Mouse (Mus musculus) stomach, postnatal 0 days (tissue): ENCODE measurements around the gene Scn3b.

Experiments used
- CTCF ChIP-seq: IDR thresholded peaks from 2 replicates; pipeline ENCODE4 v1.5.1; 2016; ENCODE audit warnings: antibody characterized with exemption, low read depth, mild to moderate bottlenecking, moderate library complexity
- EP300 ChIP-seq: optimal IDR thresholded peaks from 2 replicates; pipeline ENCODE3; 2016; ENCODE audit warnings: antibody characterized with exemption

DNA sequence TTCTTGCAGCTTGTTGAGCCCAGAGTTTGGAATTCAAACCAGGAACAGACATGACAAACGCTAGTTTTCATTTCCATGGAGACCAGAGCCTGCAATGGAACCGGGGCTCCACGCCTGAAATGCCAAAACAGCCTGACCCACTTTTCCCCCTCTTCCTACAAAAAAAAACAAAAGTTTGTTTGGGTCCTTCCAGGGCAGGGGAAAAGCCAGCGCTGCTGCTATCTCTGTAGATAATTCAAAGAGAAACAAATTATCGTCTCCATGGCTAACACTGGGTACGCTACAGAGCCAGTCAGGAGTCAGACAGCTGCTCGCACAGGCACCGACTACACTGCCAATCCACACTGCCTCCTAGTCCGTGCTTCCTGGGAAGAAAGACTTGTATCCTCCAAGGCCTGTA, 70.6 kb downstream of the Scn3b start:
- TF ChIP-seq CTCF (no peak), EP300 (no peak)
